Mouse (Mus musculus): ENCODE measurements at regions not wholly inside any gene's neighbourhood (a gene's known extent, or its start where the extent isn't known, plus 50 kb on each side); places are given as distances from the start of the nearest gene placed in this dataset.

DNA sequence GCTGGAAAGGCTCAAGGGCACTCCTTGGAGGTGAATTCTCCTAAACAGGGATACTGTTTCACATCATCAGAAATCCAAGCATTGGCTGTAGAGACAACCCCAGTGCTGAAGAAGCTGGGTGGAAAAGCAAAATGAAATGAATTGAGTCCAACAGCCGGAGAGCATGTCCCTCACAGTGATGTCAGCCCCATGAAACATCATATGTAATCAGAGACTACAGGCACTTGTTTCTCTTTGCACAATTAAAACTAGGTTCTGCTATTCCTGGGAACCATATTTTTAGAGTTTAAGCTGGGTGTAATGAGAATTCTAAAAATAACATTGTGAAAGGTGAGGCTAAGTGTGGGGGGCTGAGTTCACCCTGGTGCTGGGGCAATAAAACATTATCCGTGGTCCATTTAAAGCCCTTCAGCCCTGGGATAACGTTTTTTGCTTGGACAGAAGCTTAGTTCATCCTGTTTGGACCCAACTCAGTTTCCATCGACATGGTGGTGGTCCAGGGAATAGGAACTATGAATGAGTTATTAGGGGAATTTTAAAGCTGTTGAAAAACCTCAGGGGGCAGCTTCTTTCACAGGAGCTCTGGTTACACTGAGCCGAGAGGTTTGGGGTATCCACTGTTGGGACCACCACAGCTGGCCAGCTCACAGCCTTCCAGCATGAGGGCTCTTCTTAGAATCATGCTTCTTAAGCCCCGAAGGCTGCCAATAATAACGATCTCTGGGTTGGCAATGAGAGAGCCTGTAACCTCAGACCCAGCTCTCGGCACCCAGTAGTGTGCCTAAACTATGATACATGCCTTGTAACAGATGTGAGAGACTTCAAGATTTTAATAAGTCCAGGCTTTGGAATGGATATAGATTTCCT, 206.0 kb upstream of the Dusp10 start:
- no peak for ATAC-seq (replicated peaks; ENCODE audit: low FRiP score, low TSS enrichment, poor library complexity, severe bottlenecking)

GRCm38 (mm10) chr1:183808168-183808567, 204.9 kb upstream of the Dusp10 start:
- no peak for ATAC-seq (replicated peaks; ENCODE audit: low FRiP score, low TSS enrichment, poor library complexity, severe bottlenecking)

GRCm38 (mm10) chr1:183820555-183820954, 192.5 kb upstream of the Dusp10 start:
- no peak for ATAC-seq (replicated peaks; ENCODE audit: low FRiP score, low TSS enrichment, poor library complexity, severe bottlenecking)

GRCm38 (mm10) chr1:183826300-183826699, 186.8 kb upstream of the Dusp10 start:
- no peak for ATAC-seq (replicated peaks; ENCODE audit: low FRiP score, low TSS enrichment, poor library complexity, severe bottlenecking)

- ATAC-seq (replicated peaks; ENCODE audit: low FRiP score, low TSS enrichment, poor library complexity, severe bottlenecking): peak; percentile 96
These were observed 168.0 kb upstream of the Dusp10 start for GRCm38 (mm10) chr1:183845135-183845534.

DNA sequence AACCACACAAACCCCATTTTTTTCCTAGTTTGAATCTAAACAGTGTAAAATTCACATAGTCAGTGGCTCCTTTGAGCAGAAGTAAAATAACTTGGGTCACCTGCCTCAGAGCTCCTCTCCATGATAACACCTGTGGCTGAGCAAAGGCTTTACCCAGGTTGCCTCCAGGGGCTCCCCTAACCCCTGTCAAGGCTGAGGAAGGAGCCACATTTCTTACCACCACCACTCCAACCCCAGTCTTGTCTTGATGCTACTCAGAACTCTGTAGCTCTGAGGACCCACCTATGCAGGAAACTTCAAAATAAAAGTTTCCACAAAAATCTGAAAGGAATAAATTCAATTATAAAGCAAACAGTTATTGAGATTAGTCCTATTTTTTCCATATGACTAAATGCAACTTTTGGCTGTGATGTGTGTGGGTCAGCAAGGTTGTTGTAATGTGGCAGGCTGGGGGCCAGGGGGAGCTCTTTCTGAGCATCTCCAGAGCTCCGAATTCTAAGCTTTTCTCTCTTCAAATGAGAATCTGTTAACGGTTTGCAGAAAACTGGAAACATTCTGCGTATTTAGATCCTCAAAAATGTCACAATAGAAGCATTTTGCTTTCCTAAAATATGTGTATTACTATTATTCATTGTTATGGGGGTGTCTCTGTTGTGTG, 159.0 kb upstream of the Dusp10 start:
- ATAC-seq (replicated peaks; ENCODE audit: low FRiP score, low TSS enrichment, poor library complexity, severe bottlenecking): no peak

- ATAC-seq (replicated peaks; ENCODE audit: low FRiP score, low TSS enrichment, poor library complexity, severe bottlenecking): no peak
These were observed 148.0 kb upstream of the Dusp10 start for GRCm38 (mm10) chr1:183865111-183865510.

DNA sequence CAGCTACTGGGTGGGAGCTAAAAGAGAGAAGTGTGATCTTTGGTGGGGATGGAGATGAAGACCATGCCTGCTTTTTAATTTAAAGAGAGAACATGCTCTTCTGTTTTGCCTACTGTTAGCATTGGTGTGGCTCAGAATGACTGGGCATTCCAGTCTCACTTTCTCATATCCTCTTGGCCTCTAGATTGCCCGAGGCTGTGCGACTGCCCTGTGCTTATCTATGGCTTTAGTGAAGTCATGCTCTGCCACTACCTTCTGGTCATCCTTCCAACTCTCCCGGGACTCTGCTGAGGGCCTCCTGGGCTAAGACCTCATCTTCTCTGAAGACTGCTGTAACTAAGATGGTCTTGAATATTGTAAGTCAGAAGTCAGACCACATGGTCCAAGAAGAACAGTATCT, 147.5 kb upstream of the Dusp10 start:
- no peak for ATAC-seq (replicated peaks; ENCODE audit: low FRiP score, low TSS enrichment, poor library complexity, severe bottlenecking)

- ATAC-seq (replicated peaks; ENCODE audit: low FRiP score, low TSS enrichment, poor library complexity, severe bottlenecking): no peak
These were observed 144.1 kb upstream of the Dusp10 start for GRCm38 (mm10) chr1:183868965-183869364.

DNA sequence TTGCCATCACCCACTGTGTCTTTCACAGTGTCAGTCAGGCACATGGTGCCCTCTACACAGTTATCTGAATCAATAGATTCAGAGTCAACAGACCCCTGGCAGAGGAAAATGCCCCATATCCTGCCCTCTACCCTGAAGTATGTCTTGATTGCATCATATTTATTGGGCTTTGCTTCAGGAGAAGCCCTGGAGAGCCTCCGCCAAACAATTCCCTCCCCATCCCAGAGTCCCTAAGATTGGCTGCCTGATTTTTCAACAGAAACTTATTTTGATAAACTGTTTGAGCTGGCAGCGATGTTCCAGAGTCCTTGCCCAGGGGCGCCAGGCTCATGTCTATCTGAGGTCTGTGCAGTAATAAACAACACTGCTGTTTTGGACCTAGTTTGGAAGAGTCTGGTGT, 117.2 kb upstream of the Dusp10 start:
- ATAC-seq (replicated peaks; ENCODE audit: low FRiP score, low TSS enrichment, poor library complexity, severe bottlenecking): no peak

GRCm38 (mm10) chr1:183898091-183898490, 115.0 kb upstream of the Dusp10 start:
- no peak for ATAC-seq (replicated peaks; ENCODE audit: low FRiP score, low TSS enrichment, poor library complexity, severe bottlenecking)

GRCm38 (mm10) chr1:183904564-183904963, 108.5 kb upstream of the Dusp10 start:
- ATAC-seq (replicated peaks; ENCODE audit: low FRiP score, low TSS enrichment, poor library complexity, severe bottlenecking): no peak

- ATAC-seq (replicated peaks; ENCODE audit: low FRiP score, low TSS enrichment, poor library complexity, severe bottlenecking): no peak
These were observed 107.6 kb upstream of the Dusp10 start for GRCm38 (mm10) chr1:183905345-183906142.

- ATAC-seq (replicated peaks; ENCODE audit: low FRiP score, low TSS enrichment, poor library complexity, severe bottlenecking): no peak
These were observed 95.4 kb upstream of the Dusp10 start for GRCm38 (mm10) chr1:183917656-183918055.

DNA sequence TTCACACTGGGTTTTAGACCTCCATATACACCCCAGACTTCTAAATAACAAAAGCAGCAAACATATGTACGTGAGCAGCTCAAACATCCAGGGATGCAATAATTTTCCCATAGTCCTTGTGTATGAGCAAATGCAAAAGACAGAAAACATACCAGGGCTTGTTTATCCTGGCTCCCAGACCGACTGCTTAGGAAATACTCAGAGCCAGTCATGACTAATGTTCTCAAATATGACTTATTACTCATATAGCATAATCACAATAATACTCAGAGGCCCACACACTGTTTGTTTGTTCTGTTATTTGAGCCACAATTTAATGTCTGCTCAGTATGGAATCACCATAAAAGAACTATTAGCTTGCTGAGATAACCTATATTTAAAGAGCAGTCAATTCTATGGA, 91.8 kb upstream of the Dusp10 start:
- ATAC-seq (replicated peaks; ENCODE audit: low FRiP score, low TSS enrichment, poor library complexity, severe bottlenecking): no peak

DNA sequence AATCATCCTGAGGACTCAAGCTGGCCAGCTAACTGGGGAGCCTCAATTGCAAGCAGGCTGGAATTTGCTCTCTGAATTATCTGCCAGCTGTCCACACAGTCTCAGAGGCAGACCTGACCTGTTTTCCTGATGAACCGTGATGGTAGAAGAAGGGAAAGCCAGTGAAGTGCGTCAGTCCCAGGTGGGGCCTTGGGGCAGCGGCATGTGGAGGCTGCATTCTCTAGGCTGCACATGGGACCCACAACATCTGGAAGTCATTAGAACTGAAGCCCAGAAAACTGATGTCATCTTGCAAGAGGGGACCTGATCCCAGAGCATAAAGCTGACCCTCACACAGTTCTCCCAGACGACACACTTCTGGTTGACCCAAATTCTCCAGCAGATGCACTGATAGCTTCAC, 84.6 kb upstream of the Dusp10 start:
- ATAC-seq (replicated peaks; ENCODE audit: low FRiP score, low TSS enrichment, poor library complexity, severe bottlenecking): no peak

DNA sequence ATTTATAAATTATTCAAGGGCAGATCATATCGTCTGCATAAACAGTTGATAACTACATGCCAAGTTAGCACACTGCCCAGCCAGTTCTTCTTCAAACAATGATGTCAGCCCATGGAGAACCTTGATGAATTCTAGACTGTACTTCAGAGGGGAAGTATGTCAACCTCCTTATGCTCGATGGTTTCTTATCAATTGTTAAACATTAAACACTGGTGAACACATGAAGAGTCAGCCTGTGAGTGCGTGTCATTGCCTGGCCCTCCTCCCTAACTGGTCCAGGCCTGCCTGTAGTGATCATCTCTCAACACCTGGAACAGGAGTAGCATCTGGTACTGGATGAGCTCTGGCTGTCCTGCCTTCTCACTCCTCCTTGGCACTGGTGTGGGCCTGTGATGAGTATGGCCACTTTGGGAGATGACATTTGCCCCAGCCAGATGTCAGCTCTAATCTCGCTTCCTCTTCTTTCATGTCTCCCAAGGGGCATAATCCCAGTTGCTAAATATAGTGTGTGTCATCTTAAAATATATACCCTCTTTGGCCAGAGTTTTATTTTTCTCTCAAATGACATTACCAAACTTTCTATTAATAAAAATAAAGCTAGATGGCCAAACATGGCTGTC, 82.6 kb upstream of the Dusp10 start:
- no peak for ATAC-seq (replicated peaks; ENCODE audit: low FRiP score, low TSS enrichment, poor library complexity, severe bottlenecking)

- no peak for ATAC-seq (replicated peaks; ENCODE audit: low FRiP score, low TSS enrichment, poor library complexity, severe bottlenecking)
These were observed 82.0 kb upstream of the Dusp10 start for GRCm38 (mm10) chr1:183931141-183931540.

DNA sequence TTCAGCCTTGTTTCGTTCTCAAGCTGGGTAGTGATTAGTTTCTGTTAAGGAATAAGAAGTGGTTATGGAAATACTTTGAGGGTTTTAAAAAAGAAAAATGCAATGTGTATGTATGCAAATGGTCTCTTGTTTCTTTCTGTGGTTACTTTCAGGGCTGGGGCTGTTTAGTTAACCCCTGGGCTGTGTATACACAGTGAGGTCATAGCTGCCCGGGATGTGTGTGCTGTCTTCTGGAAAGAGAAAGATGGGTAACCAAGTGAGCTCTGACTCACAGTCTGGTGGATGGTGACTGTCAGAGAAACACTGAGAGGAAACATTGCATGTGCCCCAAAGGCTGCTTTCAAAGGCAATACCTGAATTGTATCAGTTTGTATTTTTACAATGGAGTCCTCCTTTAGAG, 79.3 kb upstream of the Dusp10 start:
- no peak for ATAC-seq (replicated peaks; ENCODE audit: low FRiP score, low TSS enrichment, poor library complexity, severe bottlenecking)

GRCm38 (mm10) chr1:183937166-183937565, 75.9 kb upstream of the Dusp10 start:
- no peak for ATAC-seq (replicated peaks; ENCODE audit: low FRiP score, low TSS enrichment, poor library complexity, severe bottlenecking)

All from megakaryocyte-erythroid progenitor cell, adult 5-6 weeks (primary cell).